Mouse (Mus musculus): ENCODE results near the gene Gm45140. TPM values are rescaled to one million over a fixed set of nuclear protein-coding genes. Genes with fewer than 3 reads are reported as not detected.

Gm45140 gene
- polyA plus RNA-seq, 1 experiment from 2014 or later, result 2.6 TPM

DNA sequence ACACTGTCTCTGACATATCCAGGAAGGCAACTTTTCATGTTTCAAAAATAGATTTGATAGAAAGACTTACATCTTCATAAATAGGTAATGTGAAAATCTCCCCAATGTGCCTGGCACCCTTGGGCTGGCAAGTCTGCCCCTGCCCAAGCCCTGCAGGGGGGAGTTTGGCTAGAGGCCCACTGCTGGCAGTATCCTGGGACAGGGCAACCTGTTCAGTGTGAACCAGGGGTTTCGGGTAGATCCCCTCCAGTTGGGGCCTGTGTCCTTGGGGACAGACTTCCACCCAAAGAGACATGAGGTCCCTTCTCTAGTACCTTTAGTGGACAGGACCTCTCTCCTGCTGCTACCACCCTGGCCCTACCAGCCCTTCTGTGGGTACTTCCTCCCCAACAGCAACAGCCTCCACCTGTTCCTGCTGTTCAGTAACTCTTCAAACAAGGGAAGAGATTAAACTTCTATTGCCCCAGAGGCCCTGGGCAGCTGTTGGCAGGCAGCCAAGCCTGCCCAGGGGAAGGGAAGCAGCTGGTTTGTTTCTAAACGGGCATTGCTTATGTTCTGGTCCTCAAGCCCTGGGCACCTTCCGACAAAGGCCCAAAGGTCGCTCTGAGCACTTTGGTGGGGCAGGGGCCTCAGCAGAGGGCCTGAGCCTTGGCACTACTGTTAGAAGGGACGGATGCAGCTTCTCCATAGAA is 46.6 kb downstream of the Gm45140 start:
- peaks cover 8% of the 10 kb centered on the region; the same call in 1 of the 2 replicates for H3K36me3 ChIP-seq (ENCODE audit: control insufficient read depth, insufficient read depth)
- no peak overlapping the region for H3K4me3 ChIP-seq (ENCODE audit: low read length)
- peak; percentile 58; the same call in 1 of the 2 replicates for ATAC-seq (replicated peaks; ENCODE audit: extremely low read depth, insufficient read depth, low FRiP score)
- H3K27me3 ChIP-seq (ENCODE audit: control insufficient read depth, insufficient read depth, low read length), result no peaks in the 10 kb centered on the region
- H3K9me3 ChIP-seq (replicated peaks; ENCODE audit: control insufficient read depth, low read length), result no peaks in the 10 kb centered on the region
- H3K9ac ChIP-seq (ENCODE audit: low read length), result no peak overlapping the region
- 31% methylated on average over 5 of the region's 5 CpGs for WGBS
- peak overlapping the region; percentile 71 for H3K27ac ChIP-seq (ENCODE audit: low read length)
- H3K4me1 ChIP-seq (ENCODE audit: control insufficient read depth, insufficient read depth, low read length), result peaks cover 15% of the 10 kb centered on the region
- no peak overlapping the region for H3K4me2 ChIP-seq (ENCODE audit: low read depth, low read length)

DNA sequence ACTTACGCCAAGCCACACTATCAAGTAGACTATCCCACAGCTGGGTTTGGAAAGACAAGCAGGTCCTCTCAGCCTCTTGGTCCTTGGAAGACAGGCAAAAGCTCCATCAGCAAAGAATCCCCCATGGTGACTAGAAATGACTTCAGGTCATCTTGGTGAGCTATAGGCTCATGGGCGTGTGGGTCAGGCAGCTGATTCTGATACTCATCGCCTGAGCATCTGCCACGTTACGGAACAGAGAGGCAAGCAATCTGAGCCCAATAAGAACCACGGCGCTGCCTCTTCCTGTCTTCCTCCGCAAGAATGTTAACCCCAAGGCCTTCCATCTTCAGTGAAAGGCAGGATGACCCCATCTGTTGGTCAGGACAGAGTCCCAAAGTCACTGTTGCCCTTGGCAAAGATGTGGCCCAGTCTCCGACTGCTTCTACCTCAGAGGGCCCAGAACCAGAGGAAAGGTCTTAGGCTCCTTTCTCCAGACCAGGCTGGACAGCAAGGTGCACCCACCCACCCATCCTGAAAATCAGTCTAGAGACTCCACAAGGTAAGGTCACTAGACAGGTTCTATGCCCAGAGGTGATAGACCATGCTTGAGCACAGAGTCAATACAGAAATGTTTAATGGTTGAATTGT is 47.2 kb downstream of the Gm45140 start:
- Histone ChIP-seq H3K36me3 (ENCODE audit: control insufficient read depth, insufficient read depth) (peaks cover 8% of the 10 kb centered on the region; the same call in 1 of the 2 replicates), H3K4me1 (ENCODE audit: control insufficient read depth, insufficient read depth, low read length) (peaks cover 15% of the 10 kb centered on the region), H3K4me2 (ENCODE audit: low read depth, low read length) (no peak overlapping the region), H3K4me3 (ENCODE audit: low read length) (no peak overlapping the region), H3K27ac (ENCODE audit: low read length) (no peak overlapping the region), H3K9me3 (replicated peaks; ENCODE audit: control insufficient read depth, low read length) (no peaks in the 10 kb centered on the region), H3K27me3 (ENCODE audit: control insufficient read depth, insufficient read depth, low read length) (no peaks in the 10 kb centered on the region), H3K9ac (ENCODE audit: low read length) (no peak overlapping the region)
- no peak for ATAC-seq (replicated peaks; ENCODE audit: extremely low read depth, insufficient read depth, low FRiP score)
- 90% methylated on average over 9 of the region's 9 CpGs for WGBS

DNA sequence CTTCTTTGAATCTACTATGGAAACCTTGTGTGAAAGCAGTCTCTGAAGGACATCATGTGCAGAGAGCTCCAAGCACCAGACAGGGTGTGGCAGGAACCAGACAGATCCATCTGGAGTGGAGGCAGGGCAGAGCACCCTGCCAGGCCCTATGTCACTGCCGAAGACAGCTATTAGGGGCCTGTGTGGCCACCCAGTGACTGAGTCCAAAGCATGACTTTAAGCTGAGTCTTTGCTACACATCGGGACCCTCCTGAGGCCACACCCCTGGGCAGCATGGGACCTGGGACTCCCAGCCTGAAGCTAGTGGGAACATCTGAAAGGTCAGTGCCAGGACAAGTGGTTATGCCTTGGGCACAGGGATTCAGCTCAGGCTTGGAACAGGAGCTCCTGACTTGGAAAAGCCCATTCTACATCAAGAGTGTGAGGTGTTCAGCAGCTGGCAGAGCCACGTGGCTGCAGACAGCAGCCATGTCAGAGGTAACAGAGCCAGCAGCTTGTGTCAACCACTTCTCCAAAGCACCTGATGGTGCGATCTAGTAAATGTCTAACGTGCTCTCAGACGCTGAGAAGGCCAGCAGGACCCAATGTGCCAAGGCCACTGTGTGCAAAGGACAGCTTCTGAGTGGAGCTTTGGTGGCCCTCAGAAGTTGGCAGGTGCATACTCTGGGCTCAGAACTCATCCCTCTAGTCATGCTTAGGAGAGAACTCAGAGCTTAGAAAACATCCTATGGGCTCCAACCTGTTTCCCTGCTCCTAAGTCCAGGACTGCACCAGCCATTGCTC is 48.3 kb downstream of the Gm45140 start:
- Histone ChIP-seq H3K4me2 (ENCODE audit: low read depth, low read length) (no peak overlapping the region), H3K36me3 (ENCODE audit: control insufficient read depth, insufficient read depth) (peaks cover 2% of the 10 kb centered on the region; the same call in 1 of the 2 replicates), H3K9me3 (replicated peaks; ENCODE audit: control insufficient read depth, low read length) (no peaks in the 10 kb centered on the region), H3K4me3 (ENCODE audit: low read length) (no peak overlapping the region), H3K27ac (ENCODE audit: low read length) (no peak overlapping the region), H3K4me1 (ENCODE audit: control insufficient read depth, insufficient read depth, low read length) (peaks cover 15% of the 10 kb centered on the region), H3K9ac (ENCODE audit: low read length) (no peak overlapping the region), H3K27me3 (ENCODE audit: control insufficient read depth, insufficient read depth, low read length) (no peaks in the 10 kb centered on the region)
- no peak for ATAC-seq (replicated peaks; ENCODE audit: extremely low read depth, insufficient read depth, low FRiP score)
- 75% methylated on average over 6 of the region's 6 CpGs for WGBS

DNA sequence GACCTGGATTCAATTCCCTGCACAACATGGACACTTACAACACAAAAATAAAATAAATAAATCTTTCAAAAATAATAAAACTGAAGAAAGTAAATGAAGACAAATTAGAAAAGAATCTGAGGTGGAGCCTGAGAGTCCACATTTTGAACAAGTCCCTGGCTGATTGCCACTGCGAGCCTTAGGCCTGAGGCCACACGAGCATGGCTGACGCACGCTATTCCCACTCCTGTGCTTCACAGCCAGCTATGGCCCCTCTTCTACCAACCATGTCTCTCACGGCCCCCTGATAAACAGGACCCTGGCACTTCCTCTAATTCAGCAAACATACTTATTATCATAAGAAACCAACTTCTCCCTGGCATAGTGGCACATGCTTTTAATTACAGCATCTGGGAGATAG is 49.0 kb downstream of the Gm45140 start:
- no peak overlapping the region for H3K4me3 ChIP-seq (ENCODE audit: low read length)
- no peak overlapping the region for H3K4me2 ChIP-seq (ENCODE audit: low read depth, low read length)
- no peak for ATAC-seq (replicated peaks; ENCODE audit: extremely low read depth, insufficient read depth, low FRiP score)
- 78% methylated on average over 5 of the region's 5 CpGs for WGBS
- H3K36me3 ChIP-seq (ENCODE audit: control insufficient read depth, insufficient read depth), result no peaks in the 10 kb centered on the region
- no peak overlapping the region for H3K27ac ChIP-seq (ENCODE audit: low read length)
- H3K27me3 ChIP-seq (ENCODE audit: control insufficient read depth, insufficient read depth, low read length), result no peaks in the 10 kb centered on the region
- no peaks in the 10 kb centered on the region for H3K9me3 ChIP-seq (replicated peaks; ENCODE audit: control insufficient read depth, low read length)
- no peak overlapping the region for H3K9ac ChIP-seq (ENCODE audit: low read length)
- peaks cover 15% of the 10 kb centered on the region for H3K4me1 ChIP-seq (ENCODE audit: control insufficient read depth, insufficient read depth, low read length)

DNA sequence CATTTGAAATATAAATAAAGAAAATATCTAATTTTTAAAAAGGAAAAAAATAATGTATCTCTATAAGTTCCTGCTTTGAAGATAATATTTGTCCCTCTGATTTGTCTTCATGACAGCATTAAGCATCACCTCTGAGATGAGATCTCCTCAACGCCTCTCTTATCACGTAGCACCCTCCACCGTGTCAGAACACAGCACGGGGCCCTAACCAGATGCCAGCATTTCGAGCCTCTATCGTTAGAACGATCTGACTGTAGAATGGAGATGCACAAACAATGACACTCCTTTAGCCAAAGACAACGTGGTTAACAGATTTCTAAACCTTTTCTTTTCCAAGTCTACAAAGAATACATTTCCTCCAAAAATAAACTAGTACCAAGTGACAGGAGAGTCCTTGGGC is 51.6 kb downstream of the Gm45140 start:
- no peaks in the 10 kb centered on the region for H3K27me3 ChIP-seq (ENCODE audit: control insufficient read depth, insufficient read depth, low read length)
- no peaks in the 10 kb centered on the region for H3K36me3 ChIP-seq (ENCODE audit: control insufficient read depth, insufficient read depth)
- no peaks in the 10 kb centered on the region for H3K9me3 ChIP-seq (replicated peaks; ENCODE audit: control insufficient read depth, low read length)
- H3K4me1 ChIP-seq (ENCODE audit: control insufficient read depth, insufficient read depth, low read length), result peaks cover 7% of the 10 kb centered on the region
- WGBS, result 45% methylated on average over 8 of the region's 8 CpGs
- H3K9ac ChIP-seq (ENCODE audit: low read length), result no peak overlapping the region
- H3K4me2 ChIP-seq (ENCODE audit: low read depth, low read length), result no peak overlapping the region
- no peak overlapping the region for H3K27ac ChIP-seq (ENCODE audit: low read length)
- no peak for ATAC-seq (replicated peaks; ENCODE audit: extremely low read depth, insufficient read depth, low FRiP score)
- no peak overlapping the region for H3K4me3 ChIP-seq (ENCODE audit: low read length)

DNA sequence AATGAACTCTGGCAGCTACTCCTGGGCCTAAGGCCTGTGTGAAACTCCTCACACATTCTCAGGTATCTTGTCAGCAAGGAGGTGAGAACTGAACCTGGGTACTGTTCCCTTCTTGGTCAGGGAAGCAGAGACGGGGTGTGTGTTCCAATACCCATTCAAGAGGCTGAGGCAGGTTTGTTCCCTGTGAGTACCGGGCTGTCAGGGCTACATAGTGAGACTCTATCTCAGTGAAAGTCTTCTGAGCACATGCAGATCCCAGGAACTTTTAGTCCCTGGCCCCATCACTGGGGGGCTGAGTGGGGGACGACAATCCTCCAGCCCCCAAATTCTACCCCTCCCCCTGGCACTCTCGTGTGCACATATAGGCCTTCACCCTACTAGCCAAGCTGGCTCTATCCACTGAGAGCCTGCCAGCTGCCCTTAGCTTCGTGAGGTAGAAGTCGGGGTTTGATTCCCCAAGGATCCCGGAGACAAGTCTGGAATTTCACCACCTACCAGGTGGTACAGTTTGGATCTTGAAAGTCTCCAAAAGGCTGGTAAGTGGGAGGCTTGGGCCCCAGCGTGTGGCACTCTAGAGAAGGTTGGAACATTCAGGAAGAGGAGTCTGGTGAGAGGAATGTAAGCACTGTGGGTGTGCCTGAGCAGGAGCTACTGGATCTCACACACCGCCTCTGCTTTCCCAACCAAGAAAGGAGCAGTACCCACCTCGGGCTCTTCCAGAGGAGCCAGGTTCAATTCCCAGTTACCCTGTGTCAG is 54.9 kb downstream of the Gm45140 start:
- Histone ChIP-seq H3K36me3 (ENCODE audit: control insufficient read depth, insufficient read depth) (no peaks in the 10 kb centered on the region), H3K4me2 (ENCODE audit: low read depth, low read length) (no peak overlapping the region), H3K27ac (ENCODE audit: low read length) (no peak overlapping the region), H3K27me3 (ENCODE audit: control insufficient read depth, insufficient read depth, low read length) (no peaks in the 10 kb centered on the region), H3K4me3 (ENCODE audit: low read length) (no peak overlapping the region), H3K4me1 (ENCODE audit: control insufficient read depth, insufficient read depth, low read length) (peaks cover 11% of the 10 kb centered on the region), H3K9ac (ENCODE audit: low read length) (no peak overlapping the region), H3K9me3 (replicated peaks; ENCODE audit: control insufficient read depth, low read length) (no peaks in the 10 kb centered on the region)
- WGBS, result 74% methylated on average over 10 of the region's 10 CpGs
- no peak for ATAC-seq (replicated peaks; ENCODE audit: extremely low read depth, insufficient read depth, low FRiP score)

DNA sequence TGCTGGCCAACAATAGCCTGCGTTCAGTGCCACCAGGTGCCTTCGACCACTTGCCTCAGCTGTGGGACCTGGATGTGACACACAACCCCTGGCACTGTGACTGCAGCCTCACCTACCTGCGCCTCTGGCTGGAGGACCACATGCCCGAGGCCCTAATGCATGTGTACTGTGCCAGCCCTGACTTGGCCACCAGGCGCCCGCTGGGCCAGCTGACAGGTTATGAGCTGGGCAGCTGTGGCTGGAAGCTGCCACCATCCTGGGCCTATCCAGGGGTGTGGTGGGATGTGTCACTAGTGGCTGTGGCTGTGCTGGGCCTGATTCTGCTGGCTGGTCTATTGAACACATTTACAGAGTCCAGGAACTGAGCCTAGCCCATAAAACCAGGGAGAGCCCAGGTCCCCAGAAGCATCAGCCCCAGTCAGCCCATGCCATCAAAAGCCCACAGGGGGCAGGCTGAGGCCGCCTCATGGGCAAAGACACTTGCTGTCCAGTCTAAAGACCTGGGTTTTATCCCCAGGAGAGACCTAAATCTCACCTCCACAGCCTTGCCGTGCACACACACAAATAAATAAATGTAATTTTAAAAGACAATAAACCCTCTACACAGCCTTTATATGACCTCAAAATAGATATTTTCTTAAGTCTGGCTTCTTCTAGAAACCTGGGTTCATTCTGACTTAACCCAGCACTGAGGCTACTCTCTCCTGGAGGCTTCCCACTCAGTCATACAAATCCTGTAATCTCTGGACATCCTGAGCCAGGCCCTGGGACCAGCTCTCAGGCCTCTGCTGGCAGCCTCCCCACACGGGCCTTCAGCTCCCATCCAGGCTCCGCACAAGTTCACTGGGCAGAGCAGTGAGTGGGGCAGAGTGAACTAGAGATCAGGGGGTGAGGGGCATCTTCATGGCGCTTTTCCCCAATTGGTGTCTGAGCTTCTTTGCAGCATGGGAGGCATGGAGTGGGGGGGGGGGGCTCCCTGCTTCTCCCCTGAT is 56.1 kb downstream of the Gm45140 start:
- no peaks in the 10 kb centered on the region for H3K9me3 ChIP-seq (replicated peaks; ENCODE audit: control insufficient read depth, low read length)
- 84% methylated on average over 11 of the region's 11 CpGs for WGBS
- peaks cover 11% of the 10 kb centered on the region for H3K4me1 ChIP-seq (ENCODE audit: control insufficient read depth, insufficient read depth, low read length)
- H3K27me3 ChIP-seq (ENCODE audit: control insufficient read depth, insufficient read depth, low read length), result no peaks in the 10 kb centered on the region
- ATAC-seq (replicated peaks; ENCODE audit: extremely low read depth, insufficient read depth, low FRiP score), result no peak
- H3K36me3 ChIP-seq (ENCODE audit: control insufficient read depth, insufficient read depth), result no peaks in the 10 kb centered on the region
- H3K4me3 ChIP-seq (ENCODE audit: low read length), result no peak overlapping the region
- no peak overlapping the region for H3K4me2 ChIP-seq (ENCODE audit: low read depth, low read length)
- no peak overlapping the region for H3K27ac ChIP-seq (ENCODE audit: low read length)
- H3K9ac ChIP-seq (ENCODE audit: low read length), result no peak overlapping the region
